Mouse (Mus musculus) C2C12 (cell line): Measurements from ENCODE around the gene Dnajc5. TPM values are rescaled to one million over a fixed set of nuclear protein-coding genes. Genes with fewer than 3 reads are reported as not detected.
A peak's percentile ranks its signal among the peaks of the same experiment; 100 is the strongest.

Experiments
- H3K27me3 ChIP-seq: one replicate; pipeline ENCODE4 v1.6.1; 2011; ENCODE audit not compliant: control insufficient read depth, insufficient read depth, insufficient read length
- H3K36me3 ChIP-seq: one replicate; pipeline ENCODE4 v1.6.1; 2011; ENCODE audit not compliant: control insufficient read depth, insufficient read depth
- H3K4me3 ChIP-seq: one replicate; pipeline ENCODE4 v1.5.1; 2011; ENCODE audit warnings: mild to moderate bottlenecking, control low read depth; ENCODE audit not compliant: poor library complexity, insufficient read depth, severe bottlenecking
- H3K79me2 ChIP-seq: one replicate; pipeline ENCODE4 v1.6.1; 2011; ENCODE audit not compliant: control insufficient read depth, insufficient read depth
- H3K79me3 ChIP-seq: one replicate; pipeline ENCODE4 v1.6.1; 2011; ENCODE audit warnings: low read depth, control low read depth
- H3ac ChIP-seq: one replicate; pipeline ENCODE3; 2011; ENCODE audit warnings: low read depth; ENCODE audit not compliant: control insufficient read depth, insufficient read length
- CEBPB ChIP-seq: IDR thresholded peaks from one replicate; pipeline ENCODE4 v1.6.1; 2011; ENCODE audit warnings: low read depth, mild to moderate bottlenecking, control low read depth, moderate library complexity
- CTCF ChIP-seq: IDR thresholded peaks from one replicate; pipeline ENCODE4 v1.5.1; 2011; ENCODE audit not compliant: control insufficient read depth, insufficient read depth, insufficient read length
- FOSL1 ChIP-seq: IDR thresholded peaks from one replicate; pipeline ENCODE4 v1.8.0; 2011; ENCODE audit warnings: mild to moderate bottlenecking, low read length; ENCODE audit not compliant: poor library complexity, insufficient read depth, severe bottlenecking
- MAX ChIP-seq: IDR thresholded peaks from one replicate; pipeline ENCODE4 v1.6.1; 2011; ENCODE audit warnings: mild to moderate bottlenecking, control low read depth
- MYOD1 ChIP-seq: IDR thresholded peaks from one replicate; pipeline ENCODE4 v1.6.1; 2011; ENCODE audit warnings: low read depth; ENCODE audit not compliant: control insufficient read depth, insufficient read length
- MYOG ChIP-seq: IDR thresholded peaks from one replicate; pipeline ENCODE4 v1.6.1; 2011; ENCODE audit not compliant: control insufficient read depth, insufficient read length; ENCODE audit errors: extremely low read depth
- USF1 ChIP-seq: IDR thresholded peaks from one replicate; pipeline ENCODE4 v1.6.1; 2011; ENCODE audit warnings: low read depth, mild to moderate bottlenecking, control low read depth, moderate library complexity
- polyA plus RNA-seq: library from polyadenylated mRNA; unstranded; fragments of >200 nt; fragmentation: generic; extraction: Trizol; gene quantifications from one replicate; pipeline ENCODE4 v1.2.1, GENCODE M21; 2012; ENCODE audit warnings: missing spikeins

The Dnajc5 gene
- polyA plus RNA-seq, 1 experiment = 34.3 TPM

DNA sequence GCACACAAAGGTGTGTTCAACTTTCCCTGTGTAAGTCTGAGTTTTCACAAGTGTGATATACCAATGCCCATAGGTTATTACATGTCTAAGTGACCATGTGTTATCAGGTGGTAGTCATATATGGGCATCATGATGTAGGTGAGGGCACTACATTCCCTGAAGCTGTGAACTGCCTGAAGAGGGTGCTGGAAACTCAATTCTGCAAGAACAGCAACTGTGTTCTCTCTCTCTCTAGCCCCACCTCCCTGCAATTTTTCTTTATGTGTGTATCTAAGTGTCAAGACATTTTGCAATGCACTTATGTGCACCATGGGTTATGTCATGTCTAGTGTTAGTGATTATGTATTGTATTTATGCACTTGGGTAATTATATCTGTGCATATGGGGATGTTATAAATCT, 73.7 kb downstream of the Dnajc5 start:
- TF ChIP-seq MYOD1 = no peak
- TF ChIP-seq MYOG = no peak
- no peak for TF ChIP-seq CTCF
- no peak for TF ChIP-seq FOSL1
- no peak for TF ChIP-seq CEBPB
- TF ChIP-seq USF1 = no peak
- no peak for TF ChIP-seq MAX
- Histone ChIP-seq H3ac (no peak overlapping the region), H3K4me3 (no peak overlapping the region), H3K79me3 (no peaks in the 10 kb centered on the region), H3K79me2 (peaks cover 14% of the 10 kb centered on the region), H3K27me3 (no peaks in the 10 kb centered on the region), H3K36me3 (peaks cover 16% of the 10 kb centered on the region)

DNA sequence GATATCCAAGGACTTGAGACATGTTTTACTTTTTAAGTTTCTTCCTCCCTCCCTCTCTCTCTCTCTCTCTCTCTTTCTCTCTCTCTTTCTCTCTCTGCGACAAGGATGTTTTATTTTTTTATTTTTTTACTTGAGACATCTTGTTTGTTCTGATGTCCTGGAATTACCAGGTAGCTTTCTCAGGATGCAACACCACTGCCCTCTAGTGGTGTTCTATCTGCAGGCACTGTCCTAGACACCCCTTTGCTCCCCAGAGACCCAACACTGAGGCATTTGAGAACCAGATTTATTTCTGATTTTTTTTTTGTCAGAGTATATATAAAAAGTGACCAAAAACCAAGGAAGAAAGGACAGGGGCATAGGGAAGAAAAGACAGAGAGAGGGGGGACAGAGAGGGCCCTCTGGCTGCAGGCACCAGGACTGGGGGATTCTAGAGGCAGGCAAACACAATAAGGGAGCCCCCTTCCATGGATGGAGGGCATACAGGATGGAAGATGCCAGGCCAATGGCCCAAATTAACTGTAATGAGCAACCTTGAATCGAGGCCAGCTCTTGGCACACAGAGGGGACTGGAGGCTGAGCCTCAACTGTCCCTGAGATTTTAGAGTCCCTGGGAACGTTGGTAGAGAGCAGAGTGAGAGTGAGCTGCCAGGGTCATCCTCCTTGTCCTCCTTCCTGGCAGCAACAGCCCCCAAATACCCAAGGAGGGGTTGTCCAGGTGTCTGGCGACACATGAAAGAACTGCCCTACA, 74.8 kb downstream of the Dnajc5 start:
- Histone ChIP-seq H3K79me2 (peaks cover 14% of the 10 kb centered on the region), H3K79me3 (no peaks in the 10 kb centered on the region), H3ac (no peak overlapping the region), H3K27me3 (no peaks in the 10 kb centered on the region), H3K36me3 (peaks cover 7% of the 10 kb centered on the region), H3K4me3 (no peak overlapping the region)
- TF ChIP-seq MAX (no peak), FOSL1 (no peak), CTCF (no peak), USF1 (no peak), MYOD1 (no peak), MYOG (no peak), CEBPB (no peak)

DNA sequence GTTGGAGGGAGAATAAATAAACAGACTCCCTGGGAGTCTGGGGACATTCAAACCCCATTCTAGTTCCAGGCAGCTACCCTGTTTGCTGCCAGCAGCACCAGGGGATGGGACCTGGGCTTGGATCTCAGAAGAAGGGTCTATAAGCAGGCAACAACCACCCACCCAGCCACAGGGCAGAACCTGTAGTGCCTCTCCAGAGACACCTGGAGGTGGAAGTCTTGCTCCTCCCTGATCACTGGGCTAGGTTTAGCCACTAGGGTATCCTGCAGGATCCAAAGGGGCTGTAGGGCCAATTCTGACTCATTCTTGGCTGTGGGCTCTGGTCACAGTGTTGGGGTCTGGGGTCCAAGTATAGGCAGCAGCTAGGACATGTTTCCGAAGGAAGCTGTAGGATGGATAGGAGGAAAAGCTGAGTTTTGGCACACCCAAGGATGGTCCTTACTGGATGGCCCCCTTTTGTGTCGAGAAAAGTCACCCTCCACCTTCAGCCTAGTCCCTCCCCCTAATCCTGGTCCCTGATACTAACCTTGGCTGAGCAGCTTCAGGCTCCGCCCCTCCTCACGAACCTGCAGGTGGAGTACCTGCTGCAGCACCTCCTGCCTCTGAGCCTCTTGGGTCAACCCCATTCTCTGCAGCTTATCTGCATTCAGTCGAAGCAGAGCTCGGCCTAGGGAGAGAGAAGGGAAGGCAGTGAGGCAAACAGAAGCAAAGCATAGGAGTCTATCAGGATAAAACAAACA, 76.1 kb downstream of the Dnajc5 start:
- no peaks in the 10 kb centered on the region for H3K36me3 ChIP-seq

DNA sequence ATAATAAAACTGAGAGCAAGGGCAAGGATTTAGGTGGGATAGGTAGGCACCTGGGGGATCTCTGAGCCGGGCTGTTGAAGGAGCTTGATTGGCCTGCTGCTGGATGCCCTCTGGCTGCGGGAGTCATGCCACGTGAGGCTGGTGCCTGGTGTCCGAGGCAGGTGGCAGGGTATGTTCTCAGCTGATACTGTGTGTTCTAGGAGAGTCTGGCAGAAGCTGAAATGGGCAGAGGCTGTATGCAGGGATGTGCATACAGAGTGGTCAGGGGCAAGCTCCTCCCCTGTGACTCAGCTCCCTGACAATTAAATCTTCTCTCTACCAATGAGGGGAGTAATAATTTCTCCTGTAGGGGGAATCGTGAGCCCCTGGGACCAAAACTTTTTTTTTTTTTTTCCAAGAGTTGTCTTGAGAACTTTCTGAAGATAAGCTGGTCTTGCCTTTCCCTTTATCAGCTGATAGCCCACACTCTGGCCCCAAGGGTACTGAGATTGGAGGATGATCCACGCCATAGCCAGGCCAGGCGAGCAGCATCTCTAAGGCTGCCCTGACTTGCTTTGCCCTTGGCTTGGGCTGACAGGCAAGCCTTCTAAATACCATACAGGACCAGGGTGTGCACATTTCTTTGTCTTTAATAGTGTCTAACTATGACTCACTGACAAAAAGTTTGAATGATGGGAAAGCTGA, 77.2 kb downstream of the Dnajc5 start:
- Histone ChIP-seq H3K79me2 (peaks cover 15% of the 10 kb centered on the region), H3K4me3 (no peak overlapping the region), H3K36me3 (no peaks in the 10 kb centered on the region), H3ac (no peak overlapping the region), H3K27me3 (no peaks in the 10 kb centered on the region), H3K79me3 (peaks cover 14% of the 10 kb centered on the region)
- TF ChIP-seq CEBPB (no peak), CTCF (no peak), FOSL1 (no peak), MAX (no peak), MYOD1 (no peak), MYOG (no peak), USF1 (no peak)

More for the DNA sequence above, 76.1 kb downstream of the Dnajc5 start:
- Histone ChIP-seq H3K79me3 (peaks cover 2% of the 10 kb centered on the region), H3ac (no peak overlapping the region), H3K79me2 (peaks cover 13% of the 10 kb centered on the region), H3K27me3 (no peaks in the 10 kb centered on the region), H3K4me3 (no peak overlapping the region)
- TF ChIP-seq CEBPB = no peak
- no peak for TF ChIP-seq MYOG
- TF ChIP-seq USF1 = no peak
- no peak for TF ChIP-seq FOSL1
- TF ChIP-seq MYOD1 = no peak
- no peak for TF ChIP-seq CTCF
- TF ChIP-seq MAX = no peak

DNA sequence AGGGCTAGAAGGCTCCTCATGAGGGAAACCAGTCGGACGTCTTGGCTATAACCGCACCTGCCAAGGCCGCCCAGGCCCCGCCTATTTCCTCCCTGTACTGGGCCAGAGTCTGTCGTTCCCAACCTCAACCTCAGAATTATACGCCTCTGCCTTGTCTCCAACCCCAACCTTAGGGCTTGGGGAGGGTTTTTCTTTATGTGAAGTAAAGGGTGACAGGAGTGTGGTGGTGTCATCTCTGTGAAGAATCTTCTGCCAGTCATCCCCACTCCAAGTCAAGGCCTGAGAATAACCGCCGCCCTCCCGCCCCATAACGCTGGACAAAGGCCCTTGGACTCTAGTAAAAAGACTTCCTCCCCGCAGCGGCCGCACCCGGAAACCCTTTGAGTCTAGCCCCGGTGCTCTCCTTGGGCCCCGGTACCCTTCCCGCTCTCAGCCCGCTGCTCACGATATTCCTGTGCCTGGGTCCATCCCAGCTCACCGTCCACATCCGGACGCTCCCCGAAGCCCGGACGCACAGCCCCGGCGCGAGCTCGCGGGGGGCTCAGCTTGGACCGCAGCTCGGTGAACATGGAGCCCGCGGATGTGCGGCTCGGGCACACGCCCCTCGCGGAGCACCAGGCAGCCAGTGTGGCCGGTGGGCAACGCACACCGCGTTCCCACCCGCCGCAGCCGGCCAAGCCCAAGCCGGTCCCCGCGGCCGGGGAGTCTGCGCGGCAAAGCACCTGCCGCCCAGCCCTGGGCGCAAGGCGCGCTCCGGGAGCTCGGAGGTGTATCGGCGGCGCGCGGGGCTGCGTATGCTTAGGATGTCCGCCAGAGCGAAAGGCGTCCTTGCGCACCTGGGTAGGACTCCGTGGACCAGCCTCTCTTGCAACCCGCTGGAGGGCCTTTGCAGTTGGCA, 78.4 kb downstream of the Dnajc5 start, which contains the start of gene Samd10:
Gene Samd10 (minus strand): TSS at position 759 of the 898 bp plus-strand sequence.
- peaks cover 24% of the 10 kb centered on the region for H3K79me3 ChIP-seq
- peaks cover 27% of the 10 kb centered on the region for H3K79me2 ChIP-seq
- TF ChIP-seq CEBPB = no peak
- TF ChIP-seq USF1 = no peak
- no peak for TF ChIP-seq FOSL1
- TF ChIP-seq MYOD1 = no peak
- TF ChIP-seq MAX = no peak
- TF ChIP-seq CTCF = no peak
- TF ChIP-seq MYOG = no peak
- no peaks in the 10 kb centered on the region for H3K36me3 ChIP-seq
- peak within 1 kb of the TSS; percentile 49 for H3ac ChIP-seq
- no peaks in the 10 kb centered on the region for H3K27me3 ChIP-seq
- no peak within 1 kb of the TSS for H3K4me3 ChIP-seq
